Mouse (Mus musculus) E14TG2a.4 (cell line): ENCODE results near the gene Iqch.

Experiments
- CTCF ChIP-seq: conservative IDR thresholded peaks from 2 replicates; pipeline ENCODE4 v1.5.1; 2014; ENCODE audit warnings: low read length
- NANOG ChIP-seq: IDR thresholded peaks from 2 replicates; pipeline ENCODE4 v1.6.1; 2014; ENCODE audit warnings: borderline replicate concordance, low read length, mixed read lengths
- POU5F1 ChIP-seq: IDR thresholded peaks from 2 replicates; pipeline ENCODE4 v1.6.1; 2014; ENCODE audit warnings: low read length, borderline replicate concordance

DNA sequence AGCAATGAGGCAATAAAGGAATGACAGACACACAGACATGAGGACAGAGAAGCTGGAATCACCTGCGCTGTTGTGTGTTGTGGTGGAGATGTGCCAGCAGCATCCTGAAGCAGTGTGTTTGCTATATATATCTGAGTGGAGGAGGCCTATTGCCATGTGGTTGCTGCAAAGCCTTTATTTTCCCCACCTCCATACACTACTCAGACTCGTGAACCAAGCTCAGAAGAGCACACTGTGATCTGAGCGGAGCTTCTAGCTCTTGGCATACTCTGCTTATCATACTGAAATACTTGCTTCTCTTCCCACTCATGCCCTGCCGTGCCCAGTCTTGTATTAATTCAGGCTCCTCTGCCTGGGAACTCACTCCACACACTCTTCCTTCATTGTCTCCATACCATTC, 20.5 kb downstream of the Iqch start:
- TF ChIP-seq CTCF (no peak), POU5F1 (no peak), NANOG (no peak)
